Mouse (Mus musculus): ENCODE results near the gene Tbc1d24.

DNA sequence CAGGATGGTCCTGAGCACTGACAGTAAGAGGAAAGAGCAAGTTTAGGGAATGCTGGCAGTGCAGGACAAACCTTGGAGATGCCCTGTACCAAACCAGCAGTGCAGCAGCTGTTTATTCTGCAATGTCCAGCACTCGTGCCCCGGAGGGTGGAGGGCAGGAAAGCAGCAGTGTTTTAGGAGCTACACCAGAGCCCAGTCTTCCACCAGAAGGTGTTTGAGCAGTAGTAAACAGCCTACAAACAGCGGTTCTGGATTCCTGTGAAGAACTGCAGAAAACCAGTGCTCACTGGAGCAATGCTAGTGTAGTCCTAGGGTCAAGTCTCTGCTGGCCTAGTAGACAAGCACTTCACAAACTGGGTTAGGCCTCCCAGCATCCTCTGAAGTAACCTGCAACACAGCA is 31.1 kb downstream of the Tbc1d24 start:
- TF ChIP-seq POLR2A (IDR thresholded peaks at IDR 0.05; ENCODE audit: insufficient read depth, low read depth, low read length) (no peak), EP300 (IDR thresholded peaks at IDR 0.05; ENCODE audit: insufficient read depth, low read depth, low read length) (no peak), CTCF (IDR thresholded peaks at IDR 0.05) (no peak)

All from heart, adult 2 months (tissue).